Mouse (Mus musculus) liver, embryonic 15.5 days (tissue): ENCODE measurements at regions not wholly inside any gene's neighbourhood (a gene's known extent, or its start where the extent isn't known, plus 50 kb on each side); places are given as distances from the start of the nearest gene placed in this dataset.
"Not testable (repeated sequence)": the region's sequence is repeated elsewhere in the genome, so short reads cannot be mapped to it uniquely, and the experiment has no call there.

ENCODE experiments used
- ATAC-seq: fragments of 200-750 bp; cut with Nextera tagmentation; 2 replicates; pipeline ENCODE4 v1.8.0; 2017; ENCODE audit warnings: moderate number of reproducible peaks, mild to moderate bottlenecking, moderate library complexity; ENCODE audit not compliant: insufficient read depth
- H3K27ac ChIP-seq: fragments of 300-500 bp; sonication (generic); replicated peaks from 2 replicates; pipeline ENCODE4 v1.5.1; 2015; ENCODE audit warnings: mild to moderate bottlenecking, inconsistent platforms
- H3K27me3 ChIP-seq: fragments of 300-500 bp; sonication (generic); 2 replicates; pipeline ENCODE4 v1.6.1; 2015; ENCODE audit warnings: mild to moderate bottlenecking, inconsistent platforms
- H3K36me3 ChIP-seq: fragments of 300-500 bp; sonication (generic); replicated peaks from 2 replicates; pipeline ENCODE4 v1.6.1; 2015; ENCODE audit warnings: moderate library complexity, mild to moderate bottlenecking, inconsistent platforms
- H3K4me1 ChIP-seq: fragments of 300-500 bp; sonication (generic); replicated peaks from 2 replicates; pipeline ENCODE4 v1.6.1; 2015; ENCODE audit warnings: inconsistent platforms
- H3K4me2 ChIP-seq: fragments of 300-500 bp; sonication (generic); 2 replicates; pipeline ENCODE4 v1.6.1; 2015; ENCODE audit warnings: moderate library complexity, mild to moderate bottlenecking, inconsistent platforms
- H3K4me3 ChIP-seq: fragments of 300-500 bp; sonication (generic); replicated peaks from 2 replicates; pipeline ENCODE4 v1.5.1; 2015; ENCODE audit warnings: mild to moderate bottlenecking, inconsistent platforms
- H3K9ac ChIP-seq: fragments of 300-500 bp; sonication (generic); 2 replicates; pipeline ENCODE4 v1.6.1; 2015; ENCODE audit warnings: moderate library complexity, mild to moderate bottlenecking, inconsistent platforms
- H3K9me3 ChIP-seq: fragments of 300-500 bp; sonication (generic); replicated peaks from 2 replicates; pipeline ENCODE4 v1.6.1; 2016; ENCODE audit warnings: inconsistent platforms
- WGBS: fragments of 180-500 bp; shearing (Covaris S2); methylation state at CpG from one replicate; pipeline ENCODE4 v1.1.7; 2015; ENCODE audit warnings: mixed read lengths; ENCODE audit not compliant: insufficient replicate concordance; 5-methylcytosine and 5-hydroxymethylcytosine counted together

- 79% methylated on average over 2 of the region's 2 CpGs for WGBS
- H3K9me3 ChIP-seq = no peaks in the 10 kb centered on the region
- no peaks in the 10 kb centered on the region for H3K4me1 ChIP-seq
- no peaks in the 10 kb centered on the region for H3K36me3 ChIP-seq
- no peaks in the 10 kb centered on the region for H3K27me3 ChIP-seq
- H3K4me2 ChIP-seq = no peak overlapping the region
- no peak for ATAC-seq
- H3K27ac ChIP-seq = no peak overlapping the region
- H3K4me3 ChIP-seq = no peak overlapping the region
- H3K9ac ChIP-seq = no peak overlapping the region
Observed at GRCm38 (mm10) chr10:103910098-103910497, 232.7 kb upstream of the Gm21293 start.

DNA sequence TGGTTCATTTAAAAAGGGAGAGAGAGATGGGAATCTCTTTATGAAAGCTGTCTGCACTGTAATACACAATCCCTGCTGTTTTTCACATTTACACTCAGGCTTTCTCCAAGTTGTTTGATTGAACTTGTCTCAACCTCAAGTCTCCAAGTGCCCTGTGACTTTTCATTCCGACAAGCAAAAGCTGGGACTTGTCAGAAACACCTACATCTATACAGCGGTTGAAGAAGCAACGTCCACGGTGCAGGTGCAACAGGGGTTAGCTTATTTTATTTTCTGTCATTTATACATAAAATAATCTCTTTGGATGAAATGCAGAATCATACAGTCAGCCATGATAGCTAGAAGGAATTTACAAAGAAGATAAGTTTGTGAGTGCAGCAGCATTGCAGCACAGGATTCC lies 184.6 kb upstream of the Gm21293 start:
- no peak for ATAC-seq
- Histone ChIP-seq H3K27me3 (no peaks in the 10 kb centered on the region), H3K4me2 (no peak overlapping the region), H3K4me3 (no peak overlapping the region), H3K9ac (no peak overlapping the region), H3K4me1 (no peaks in the 10 kb centered on the region), H3K9me3 (no peaks in the 10 kb centered on the region), H3K27ac (no peak overlapping the region), H3K36me3 (no peaks in the 10 kb centered on the region)
- WGBS = 58% methylated on average over 4 of the region's 4 CpGs

DNA sequence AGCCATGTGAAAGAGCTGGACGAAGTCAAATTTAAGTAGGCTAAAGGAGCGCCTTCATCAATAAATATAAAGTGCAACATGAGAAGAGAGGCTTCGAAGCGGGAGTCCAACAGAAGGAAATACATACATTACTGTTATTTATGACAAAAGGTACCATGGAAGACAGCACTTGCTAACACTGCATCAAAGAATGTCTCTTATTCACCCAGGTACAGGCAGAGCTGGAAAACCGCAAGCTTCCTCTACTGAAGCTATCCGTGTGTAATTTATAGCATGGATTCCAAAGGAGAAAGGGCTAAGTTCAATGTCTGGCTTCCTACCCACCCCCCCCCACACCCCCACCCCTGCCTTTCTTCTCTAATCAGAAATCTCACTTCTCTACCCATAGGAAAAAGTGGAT lies 166.7 kb upstream of the Gm21293 start:
- H3K27ac ChIP-seq = no peak overlapping the region
- no peaks in the 10 kb centered on the region for H3K9me3 ChIP-seq
- H3K4me3 ChIP-seq = no peak overlapping the region
- WGBS = 72% methylated on average over 6 of the region's 6 CpGs
- no peak for ATAC-seq
- no peaks in the 10 kb centered on the region for H3K4me1 ChIP-seq
- no peak overlapping the region for H3K4me2 ChIP-seq
- H3K9ac ChIP-seq = no peak overlapping the region
- no peaks in the 10 kb centered on the region for H3K36me3 ChIP-seq
- no peaks in the 10 kb centered on the region for H3K27me3 ChIP-seq

DNA sequence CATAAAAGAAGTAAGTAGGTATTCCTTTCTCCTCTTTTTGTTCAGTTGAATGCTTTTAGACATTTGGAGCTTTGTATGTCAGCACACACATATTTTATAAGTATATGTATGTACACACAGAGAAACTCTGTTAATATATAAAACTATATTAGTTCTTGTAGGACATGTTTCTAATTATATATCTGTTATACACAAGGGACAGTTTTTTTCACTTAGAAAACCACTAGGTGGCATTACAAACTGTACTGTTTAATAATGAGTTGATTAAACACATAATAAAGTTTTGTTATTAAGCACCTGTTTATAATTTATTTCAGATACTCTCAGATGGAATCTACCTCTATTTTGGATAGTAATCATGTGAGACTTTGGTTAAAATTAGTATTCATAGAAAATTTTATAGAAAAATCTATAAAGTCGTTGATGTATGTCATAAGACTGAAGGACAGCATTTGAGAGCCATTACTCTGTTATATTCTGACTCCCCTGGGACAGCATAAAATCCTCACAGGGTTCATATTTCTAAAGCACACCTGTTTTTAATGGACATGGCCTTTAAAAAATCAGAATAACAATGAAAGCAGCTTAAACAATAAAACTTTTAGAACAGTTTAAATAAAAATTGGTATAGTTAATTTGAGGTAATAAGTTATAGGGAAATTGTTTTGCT lies 158.4 kb upstream of the Gm21293 start:
- H3K4me2 ChIP-seq = no peak overlapping the region

GRCm38 (mm10) chr10:104019540-104019939 lies 123.2 kb upstream of the Gm21293 start:
- Histone ChIP-seq H3K4me1 (no peaks in the 10 kb centered on the region), H3K36me3 (no peaks in the 10 kb centered on the region), H3K27me3 (no peaks in the 10 kb centered on the region), H3K27ac (no peak overlapping the region), H3K4me3 (no peak overlapping the region), H3K9me3 (no peaks in the 10 kb centered on the region), H3K9ac (no peak overlapping the region), H3K4me2 (no peak overlapping the region)
- no peak for ATAC-seq

More for the DNA sequence above, 158.4 kb upstream of the Gm21293 start:
- ATAC-seq = no peak
- H3K27ac ChIP-seq = no peak overlapping the region
- no peaks in the 10 kb centered on the region for H3K27me3 ChIP-seq
- no peak overlapping the region for H3K9ac ChIP-seq
- 30% methylated on average over 1 of the region's 1 CpGs for WGBS
- H3K4me3 ChIP-seq = no peak overlapping the region
- H3K4me1 ChIP-seq = no peaks in the 10 kb centered on the region
- no peaks in the 10 kb centered on the region for H3K36me3 ChIP-seq
- no peaks in the 10 kb centered on the region for H3K9me3 ChIP-seq

- no peak overlapping the region for H3K4me2 ChIP-seq
- ATAC-seq = no peak
- no peaks in the 10 kb centered on the region for H3K36me3 ChIP-seq
Observed at GRCm38 (mm10) chr10:104021593-104021992, 121.2 kb upstream of the Gm21293 start.

GRCm38 (mm10) chr10:104028162-104028561 lies 114.6 kb upstream of the Gm21293 start:
- H3K9ac ChIP-seq = no peak overlapping the region
- no peaks in the 10 kb centered on the region for H3K36me3 ChIP-seq
- ATAC-seq = no peak
- no peaks in the 10 kb centered on the region for H3K27me3 ChIP-seq
- H3K4me2 ChIP-seq = no peak overlapping the region
- WGBS = 37% methylated on average over 1 of the region's 1 CpGs
- no peaks in the 10 kb centered on the region for H3K4me1 ChIP-seq
- H3K27ac ChIP-seq = no peak overlapping the region
- H3K4me3 ChIP-seq = no peak overlapping the region
- H3K9me3 ChIP-seq = no peaks in the 10 kb centered on the region

More at GRCm38 (mm10) chr10:104021593-104021992, 121.2 kb upstream of the Gm21293 start:
- no peak overlapping the region for H3K4me3 ChIP-seq
- H3K27ac ChIP-seq = no peak overlapping the region
- H3K9ac ChIP-seq = no peak overlapping the region
- no peaks in the 10 kb centered on the region for H3K9me3 ChIP-seq
- no peaks in the 10 kb centered on the region for H3K4me1 ChIP-seq
- H3K27me3 ChIP-seq = no peaks in the 10 kb centered on the region

GRCm38 (mm10) chr10:104032771-104033170 lies 110.0 kb upstream of the Gm21293 start:
- WGBS = 58% methylated on average over 3 of the region's 3 CpGs
- ATAC-seq = no peak
- Histone ChIP-seq H3K4me1 (no peaks in the 10 kb centered on the region), H3K9ac (no peak overlapping the region), H3K27ac (no peak overlapping the region), H3K27me3 (no peaks in the 10 kb centered on the region), H3K4me3 (no peak overlapping the region), H3K4me2 (no peak overlapping the region), H3K9me3 (no peaks in the 10 kb centered on the region), H3K36me3 (no peaks in the 10 kb centered on the region)

DNA sequence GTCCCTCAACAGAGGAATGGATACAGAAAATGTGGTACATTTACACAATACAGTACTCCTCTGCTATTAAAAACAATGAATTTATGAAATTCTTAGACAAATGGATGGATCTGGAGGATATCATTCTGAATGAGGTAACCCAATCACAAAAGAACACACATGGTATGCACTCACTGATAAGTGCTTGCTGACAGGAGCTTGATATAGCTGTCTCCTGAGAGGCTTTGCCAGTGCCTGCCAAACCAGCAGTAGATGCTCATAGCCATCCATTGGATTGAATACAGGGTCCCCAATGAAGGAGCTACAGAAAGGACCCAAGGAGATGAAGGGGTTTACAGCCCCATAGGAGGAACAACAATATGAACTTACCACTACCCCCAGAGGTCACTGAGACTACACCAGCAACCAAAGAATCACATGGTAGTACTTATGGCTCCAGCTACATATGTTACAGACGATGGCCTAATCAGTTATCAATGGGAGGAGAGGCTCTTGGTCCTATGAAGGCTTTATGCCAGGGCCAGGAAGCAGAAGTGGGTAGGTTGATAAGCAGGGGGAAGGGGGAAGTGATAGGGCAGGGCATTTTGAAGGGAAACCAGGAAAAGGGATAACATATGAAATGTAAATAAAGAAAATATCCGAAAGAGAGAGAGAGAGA lies 100.9 kb upstream of the Gm21293 start:
- H3K4me1 ChIP-seq, H3K36me3 ChIP-seq, H3K27me3 ChIP-seq, H3K4me3 ChIP-seq, H3K4me2 ChIP-seq, H3K9ac ChIP-seq, H3K9me3 ChIP-seq, H3K27ac ChIP-seq: not testable (repeated sequence)
- WGBS = 46% methylated on average over 2 of the region's 2 CpGs
- peak; percentile 62 for ATAC-seq

DNA sequence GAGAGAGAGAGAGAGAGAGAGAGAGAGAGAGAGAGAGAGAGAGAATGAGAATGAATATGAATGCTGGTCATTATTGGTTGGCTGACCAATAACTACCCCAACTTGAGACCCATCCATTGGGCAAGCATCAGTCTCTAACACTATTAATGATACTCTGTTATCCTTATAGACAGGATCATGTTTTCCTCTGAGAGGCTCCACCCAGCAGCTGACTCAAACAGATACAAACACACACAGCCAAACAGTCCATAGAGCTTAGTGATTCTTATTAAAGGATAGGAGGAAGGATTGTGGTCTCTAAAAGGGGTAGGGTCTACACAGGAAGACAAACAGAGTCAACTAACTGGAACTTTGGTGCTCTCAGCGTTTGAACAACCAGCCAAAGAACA lies 100.4 kb upstream of the Gm21293 start:
- no peak overlapping the region for H3K4me3 ChIP-seq
- H3K27me3 ChIP-seq = no peaks in the 10 kb centered on the region
- H3K9me3 ChIP-seq = no peaks in the 10 kb centered on the region
- no peak overlapping the region for H3K27ac ChIP-seq
- H3K36me3 ChIP-seq = no peaks in the 10 kb centered on the region
- no peak overlapping the region for H3K4me2 ChIP-seq
- 38% methylated on average over 1 of the region's 1 CpGs for WGBS
- no peaks in the 10 kb centered on the region for H3K4me1 ChIP-seq
- H3K9ac ChIP-seq = no peak overlapping the region
- peak; percentile 73 for ATAC-seq

GRCm38 (mm10) chr10:104043569-104043968 lies 99.2 kb upstream of the Gm21293 start:
- Histone ChIP-seq H3K4me2 (no peak overlapping the region), H3K27ac (no peak overlapping the region), H3K4me1 (no peaks in the 10 kb centered on the region), H3K9ac (no peak overlapping the region), H3K4me3 (no peak overlapping the region), H3K36me3 (no peaks in the 10 kb centered on the region), H3K9me3 (no peaks in the 10 kb centered on the region), H3K27me3 (no peaks in the 10 kb centered on the region)
- WGBS = 51% methylated on average over 1 of the region's 1 CpGs
- no peak for ATAC-seq
